Mouse (Mus musculus): ENCODE results near the gene Ovol1. TPM values are rescaled to one million over a fixed set of nuclear protein-coding genes. Genes with fewer than 3 reads are reported as not detected.

The Ovol1 gene
- polyA plus RNA-seq (2016; fragmentation: Nextera tagmentation; extraction: Ambion mirVana) = 1.3 and 1.6 TPM in 2 replicates

- Histone ChIP-seq H3K9ac (0 out of 2 replicates have a peak within 1 kb of the TSS, but pooled peaks have one; percentile 0), H3K4me1 (peaks cover 13% of the 10 kb centered on the region), H3K27ac (no peak within 1 kb of the TSS), H3K4me3 (peak within 1 kb of the TSS; percentile 36), H3K27me3 (peaks cover 90% of the 10 kb centered on the region), H3K36me3 (no peaks in the 10 kb centered on the region), H3K4me2 (replicated peaks) (peak within 1 kb of the TSS; percentile 60), H3K9me3 (no peaks in the 10 kb centered on the region)
- no peak for ATAC-seq (ENCODE audit: insufficient number of reproducible peaks, insufficient read depth, low FRiP score, low TSS enrichment)
- WGBS = under 1% methylated on average over 57 of the region's 57 CpGs
Observed at GRCm38 (mm10) chr19:5560457-5561041, at the start of gene Ovol1. TSS of gene Ovol1 (minus strand) at chr19:5560646.

GRCm38 (mm10) chr19:5609547-5610404, 49.3 kb upstream of the Ovol1 start, which contains the start of gene Kat5:
TSS of gene Kat5 (minus strand) at chr19:5610237.
- Histone ChIP-seq H3K9ac (peak within 1 kb of the TSS; percentile 65), H3K4me3 (peak within 1 kb of the TSS; percentile 54), H3K27ac (peak within 1 kb of the TSS; percentile 98), H3K4me2 (replicated peaks) (peak within 1 kb of the TSS; percentile 79), H3K4me1 (peaks cover 19% of the 10 kb centered on the region), H3K36me3 (peaks cover 42% of the 10 kb centered on the region), H3K27me3 (no peaks in the 10 kb centered on the region), H3K9me3 (no peaks in the 10 kb centered on the region)
- ATAC-seq (ENCODE audit: insufficient number of reproducible peaks, insufficient read depth, low FRiP score, low TSS enrichment) = peak; percentile 85
- 1% methylated on average over 55 of the region's 55 CpGs for WGBS

- peak overlapping the region; percentile 98 for H3K27ac ChIP-seq
- H3K27me3 ChIP-seq = no peaks in the 10 kb centered on the region
- peak overlapping the region; percentile 65 for H3K9ac ChIP-seq
- WGBS = 56% methylated on average over 10 of the region's 10 CpGs
- ATAC-seq (ENCODE audit: insufficient number of reproducible peaks, insufficient read depth, low FRiP score, low TSS enrichment) = no peak
- H3K4me3 ChIP-seq = peak overlapping the region; percentile 54
- no peaks in the 10 kb centered on the region for H3K9me3 ChIP-seq
- peaks cover 48% of the 10 kb centered on the region for H3K36me3 ChIP-seq
- peaks cover 19% of the 10 kb centered on the region for H3K4me1 ChIP-seq
- H3K4me2 ChIP-seq (replicated peaks) = peak overlapping the region; percentile 79
Observed at GRCm38 (mm10) chr19:5609171-5609546, 48.7 kb upstream of the Ovol1 start.

GRCm38 (mm10) chr19:5608707-5609106, 48.3 kb upstream of the Ovol1 start:
- peaks cover 22% of the 10 kb centered on the region for H3K4me1 ChIP-seq
- peak overlapping the region; percentile 79 for H3K4me2 ChIP-seq (replicated peaks)
- ATAC-seq (ENCODE audit: insufficient number of reproducible peaks, insufficient read depth, low FRiP score, low TSS enrichment) = no peak
- H3K27ac ChIP-seq = peak overlapping the region; percentile 98; the same call in 1 of the 2 replicates
- H3K4me3 ChIP-seq = peak overlapping the region; percentile 54
- H3K36me3 ChIP-seq = peaks cover 53% of the 10 kb centered on the region
- no peaks in the 10 kb centered on the region for H3K9me3 ChIP-seq
- H3K9ac ChIP-seq = peak overlapping the region; percentile 65; the same call in 1 of the 2 replicates
- WGBS = 95% methylated on average over 13 of the region's 13 CpGs
- H3K27me3 ChIP-seq = no peaks in the 10 kb centered on the region

GRCm38 (mm10) chr19:5607705-5608410, 47.4 kb upstream of the Ovol1 start:
- H3K4me1 ChIP-seq = peaks cover 30% of the 10 kb centered on the region
- 0 out of 2 replicates have a peak overlapping the region, but pooled peaks have one; percentile 54 for H3K4me3 ChIP-seq
- H3K36me3 ChIP-seq = peaks cover 61% of the 10 kb centered on the region
- H3K27me3 ChIP-seq = no peaks in the 10 kb centered on the region
- no peak for ATAC-seq (ENCODE audit: insufficient number of reproducible peaks, insufficient read depth, low FRiP score, low TSS enrichment)
- no peak overlapping the region; the same call in 1 of the 2 replicates for H3K4me2 ChIP-seq (replicated peaks)
- H3K9ac ChIP-seq = no peak overlapping the region
- WGBS = 93% methylated on average over 26 of the region's 26 CpGs
- H3K27ac ChIP-seq = no peak overlapping the region
- no peaks in the 10 kb centered on the region for H3K9me3 ChIP-seq

- H3K4me1 ChIP-seq = peaks cover 35% of the 10 kb centered on the region
- H3K27me3 ChIP-seq = no peaks in the 10 kb centered on the region
- ATAC-seq (ENCODE audit: insufficient number of reproducible peaks, insufficient read depth, low FRiP score, low TSS enrichment) = no peak
- 90% methylated on average over 8 of the region's 8 CpGs for WGBS
- H3K9me3 ChIP-seq = no peaks in the 10 kb centered on the region
- H3K4me3 ChIP-seq = no peak overlapping the region
- no peak overlapping the region for H3K4me2 ChIP-seq (replicated peaks)
- H3K36me3 ChIP-seq = peaks cover 61% of the 10 kb centered on the region
- H3K9ac ChIP-seq = no peak overlapping the region
- H3K27ac ChIP-seq = no peak overlapping the region
Observed at GRCm38 (mm10) chr19:5606196-5606595, 45.8 kb upstream of the Ovol1 start.

- peaks cover 61% of the 10 kb centered on the region for H3K36me3 ChIP-seq
- peaks cover 31% of the 10 kb centered on the region for H3K4me1 ChIP-seq
- ATAC-seq (ENCODE audit: insufficient number of reproducible peaks, insufficient read depth, low FRiP score, low TSS enrichment) = no peak
- H3K27ac ChIP-seq = no peak overlapping the region
- H3K9me3 ChIP-seq = no peaks in the 10 kb centered on the region
- no peak overlapping the region for H3K9ac ChIP-seq
- WGBS = 94% methylated on average over 7 of the region's 7 CpGs
- no peaks in the 10 kb centered on the region for H3K27me3 ChIP-seq
- H3K4me3 ChIP-seq = no peak overlapping the region
- H3K4me2 ChIP-seq (replicated peaks) = no peak overlapping the region
Observed at GRCm38 (mm10) chr19:5605126-5605525, 44.7 kb upstream of the Ovol1 start.

GRCm38 (mm10) chr19:5603664-5604063, 43.2 kb upstream of the Ovol1 start:
- Histone ChIP-seq H3K27ac (no peak overlapping the region), H3K9ac (peak overlapping the region; percentile 2; the same call in 1 of the 2 replicates), H3K9me3 (no peaks in the 10 kb centered on the region), H3K36me3 (peaks cover 58% of the 10 kb centered on the region), H3K4me3 (no peak overlapping the region), H3K4me2 (replicated peaks) (no peak overlapping the region), H3K4me1 (peaks cover 24% of the 10 kb centered on the region), H3K27me3 (no peaks in the 10 kb centered on the region)
- ATAC-seq (ENCODE audit: insufficient number of reproducible peaks, insufficient read depth, low FRiP score, low TSS enrichment) = no peak
- 89% methylated on average over 7 of the region's 7 CpGs for WGBS

- Histone ChIP-seq H3K27me3 (no peaks in the 10 kb centered on the region), H3K4me3 (peak within 1 kb of the TSS; percentile 91)
- ATAC-seq (ENCODE audit: insufficient number of reproducible peaks, insufficient read depth, low FRiP score, low TSS enrichment) = peak; percentile 87
Observed at GRCm38 (mm10) chr19:5601752-5602541, 41.5 kb upstream of the Ovol1 start, which contains the start of gene Rnaseh2c. TSS of gene Rnaseh2c (plus strand) at chr19:5601873.

GRCm38 (mm10) chr19:5599224-5599623, 38.8 kb upstream of the Ovol1 start:
- ATAC-seq (ENCODE audit: insufficient number of reproducible peaks, insufficient read depth, low FRiP score, low TSS enrichment) = no peak
- H3K4me1 ChIP-seq = peaks cover 16% of the 10 kb centered on the region
- no peaks in the 10 kb centered on the region for H3K9me3 ChIP-seq
- no peak overlapping the region for H3K27ac ChIP-seq
- no peak overlapping the region for H3K4me2 ChIP-seq (replicated peaks)
- no peaks in the 10 kb centered on the region for H3K27me3 ChIP-seq
- peaks cover 14% of the 10 kb centered on the region for H3K36me3 ChIP-seq
- H3K9ac ChIP-seq = no peak overlapping the region
- WGBS = 72% methylated on average over 4 of the region's 4 CpGs
- H3K4me3 ChIP-seq = no peak overlapping the region

More at GRCm38 (mm10) chr19:5601752-5602541, 41.5 kb upstream of the Ovol1 start, which contains the start of gene Rnaseh2c:
- H3K9ac ChIP-seq = peak within 1 kb of the TSS; percentile 97
- peak within 1 kb of the TSS; percentile 91 for H3K27ac ChIP-seq
- no peaks in the 10 kb centered on the region for H3K9me3 ChIP-seq
- H3K4me1 ChIP-seq = peaks cover 16% of the 10 kb centered on the region
- H3K36me3 ChIP-seq = peaks cover 41% of the 10 kb centered on the region
- under 1% methylated on average over 64 of the region's 64 CpGs for WGBS
- peak within 1 kb of the TSS; percentile 94 for H3K4me2 ChIP-seq (replicated peaks)

GRCm38 (mm10) chr19:5591888-5592287, 31.4 kb upstream of the Ovol1 start:
- Histone ChIP-seq H3K27ac (no peak overlapping the region), H3K4me2 (replicated peaks) (no peak overlapping the region), H3K9me3 (no peaks in the 10 kb centered on the region), H3K36me3 (no peaks in the 10 kb centered on the region), H3K4me3 (no peak overlapping the region), H3K4me1 (no peaks in the 10 kb centered on the region), H3K9ac (no peak overlapping the region), H3K27me3 (no peaks in the 10 kb centered on the region)
- ATAC-seq (ENCODE audit: insufficient number of reproducible peaks, insufficient read depth, low FRiP score, low TSS enrichment) = no peak
- WGBS = 89% methylated on average over 6 of the region's 6 CpGs

All from embryonic facial prominence, embryonic 12.5 days (tissue).